Mouse (Mus musculus): ENCODE measurements at regions not wholly inside any gene's neighbourhood (a gene's known extent, or its start where the extent isn't known, plus 50 kb on each side); places are given as distances from the start of the nearest gene placed in this dataset.
A peak's percentile ranks its signal among the peaks of the same experiment; 100 is the strongest.
"Not testable (repeated sequence)": the region's sequence is repeated elsewhere in the genome, so short reads cannot be mapped to it uniquely, and the experiment has no call there.

DNA sequence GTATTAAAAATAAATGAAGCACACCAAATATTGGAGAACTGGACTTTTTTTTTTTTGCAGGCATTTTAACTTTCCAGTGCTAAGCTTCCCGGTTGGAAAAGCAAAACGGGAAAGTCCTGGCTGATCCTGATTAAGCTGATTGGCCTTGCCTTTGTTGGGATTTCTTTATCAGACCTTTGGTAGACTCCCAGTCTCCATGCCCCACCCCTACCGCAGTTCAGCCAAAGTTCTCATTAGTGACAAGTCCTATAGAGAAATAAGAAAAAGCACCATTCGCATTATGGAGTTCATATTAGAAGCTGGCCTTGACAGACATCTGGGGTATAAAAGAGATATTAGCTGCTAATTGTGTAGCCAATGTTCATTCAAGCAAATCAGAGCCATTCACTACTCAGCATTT is 297.7 kb upstream of the Tbl1xr1 start:
- intact Hi-C loops (cut with DNase I; ENCODE audit: low total_unique reads): no loop called here
- DNase-seq: no peak

- intact Hi-C loops (cut with DNase I; ENCODE audit: low total_unique reads): no loop called here
- DNase-seq: no peak
These were observed 284.3 kb upstream of the Tbl1xr1 start for GRCm38 (mm10) chr3:21791983-21792631.

DNA sequence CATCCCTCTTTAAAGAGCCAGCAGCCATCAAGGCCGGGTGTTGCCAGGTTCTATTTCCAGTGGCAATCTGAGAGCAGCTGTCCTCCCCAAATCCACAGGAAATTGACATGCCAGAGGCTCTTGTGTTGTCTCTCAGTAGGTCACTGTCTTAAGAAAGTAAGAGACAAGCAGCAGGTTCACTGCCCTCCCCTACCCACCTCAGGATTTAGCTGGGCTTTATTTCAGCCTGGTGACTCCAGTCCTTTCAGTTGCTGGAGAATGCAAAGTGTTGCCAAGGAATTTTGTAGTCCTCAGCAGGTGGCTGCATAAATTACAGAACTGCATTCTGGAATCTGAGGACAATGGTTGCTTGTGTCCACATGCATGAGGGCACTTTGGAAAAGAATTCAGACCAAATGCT is 278.3 kb upstream of the Tbl1xr1 start:
- intact Hi-C loops (cut with DNase I; ENCODE audit: low total_unique reads): no loop called here
- DNase-seq: no peak

DNA sequence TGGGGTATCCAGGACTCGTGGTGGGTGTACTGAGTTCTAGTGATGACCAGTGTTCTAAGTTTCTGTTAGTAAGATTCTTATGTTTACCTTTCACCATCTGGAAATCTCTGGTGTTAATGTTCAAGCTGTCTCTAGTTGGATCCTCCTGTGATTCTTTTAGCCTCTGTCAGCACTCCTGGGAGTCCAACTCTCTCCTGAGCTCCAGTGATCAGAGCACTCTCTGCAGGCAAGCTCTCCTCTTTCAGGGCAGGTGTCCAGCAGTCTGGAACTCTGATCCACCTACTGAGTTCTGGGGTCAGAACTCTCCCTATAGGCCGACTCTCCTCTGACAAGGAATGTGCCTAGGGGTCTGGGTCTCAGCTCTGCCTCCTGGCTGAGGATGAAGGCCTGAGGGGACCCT is 272.6 kb upstream of the Tbl1xr1 start:
- intact Hi-C loops (cut with DNase I; ENCODE audit: low total_unique reads); DNase-seq: not testable (repeated sequence)

DNA sequence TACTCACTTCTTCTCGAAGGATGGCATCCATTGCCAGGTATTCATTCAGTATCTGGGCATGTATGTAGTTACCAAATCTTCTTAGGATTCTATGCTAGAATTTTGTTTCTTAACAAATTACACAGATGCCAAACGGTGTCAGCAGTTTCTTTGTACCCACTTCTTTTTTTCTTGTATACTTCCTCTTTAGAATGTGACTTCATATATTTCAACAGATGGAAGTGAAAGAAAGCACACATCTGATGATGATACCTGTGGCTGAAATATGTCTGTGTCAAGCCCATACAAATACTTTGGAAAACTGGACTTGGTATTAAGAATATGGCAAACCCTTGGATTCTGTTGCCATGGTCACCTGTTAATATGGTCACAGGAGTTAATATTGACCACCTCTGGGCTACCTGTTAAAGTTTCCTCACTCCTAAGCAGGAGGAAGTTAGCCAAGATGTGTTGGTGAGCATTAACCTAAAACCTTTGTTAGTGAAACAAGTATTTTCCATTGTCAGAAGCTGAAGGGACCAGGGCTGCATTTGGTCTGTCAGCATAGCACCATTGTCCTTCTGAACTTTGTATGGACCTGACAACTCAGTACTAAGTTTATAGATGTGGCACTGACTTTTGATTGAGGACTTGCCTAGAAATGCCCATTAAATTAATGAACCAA is 269.8 kb upstream of the Tbl1xr1 start:
- intact Hi-C loops (cut with DNase I; ENCODE audit: low total_unique reads): no loop called here
- DNase-seq: no peak

- DNase-seq: no peak
- intact Hi-C loops (cut with DNase I; ENCODE audit: low total_unique reads): no loop called here
These were observed 267.9 kb upstream of the Tbl1xr1 start for GRCm38 (mm10) chr3:21808539-21808938.

DNA sequence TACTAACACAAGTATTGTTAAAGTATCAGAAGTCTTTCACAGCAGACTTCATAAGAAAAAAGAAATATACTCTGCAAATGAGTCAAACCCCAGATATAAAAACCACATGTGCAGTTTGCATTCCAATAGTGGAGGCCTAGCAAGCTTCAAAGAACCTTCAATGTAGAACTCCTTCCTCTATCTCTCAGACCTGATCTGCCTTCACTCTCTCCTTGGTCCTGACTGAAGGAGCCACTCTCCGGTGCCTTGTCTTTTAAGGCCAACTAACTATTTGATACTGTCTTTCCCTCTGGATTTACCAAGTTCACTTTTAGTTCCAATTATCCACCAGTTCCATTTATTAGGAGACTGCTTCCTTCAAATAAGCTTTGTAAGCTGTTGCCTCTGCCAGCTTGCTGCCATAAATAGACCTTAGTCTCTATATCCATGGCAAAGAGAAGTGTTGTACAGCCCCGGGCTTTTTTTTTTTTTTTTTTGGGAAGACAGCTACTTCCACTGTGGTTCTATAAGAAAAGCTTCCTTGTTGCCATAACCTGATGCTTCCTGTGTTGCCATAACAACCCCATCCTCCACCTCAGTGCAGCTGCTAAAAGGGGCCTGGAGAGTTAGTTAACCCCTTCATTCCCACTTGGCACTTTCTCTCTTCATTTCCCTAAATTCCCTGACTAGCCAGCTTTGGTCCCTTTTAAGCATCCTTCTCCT is 266.5 kb upstream of the Tbl1xr1 start:
- no peak for DNase-seq
- intact Hi-C loops (cut with DNase I; ENCODE audit: low total_unique reads): no loop called here

- DNase-seq: no peak
- intact Hi-C loops (cut with DNase I; ENCODE audit: low total_unique reads): no loop called here
These were observed 263.1 kb upstream of the Tbl1xr1 start for GRCm38 (mm10) chr3:21813401-21813800.

- peak; percentile 60 for DNase-seq
- intact Hi-C loops (cut with DNase I; ENCODE audit: low total_unique reads): no loop called here
These were observed 259.2 kb upstream of the Tbl1xr1 start for GRCm38 (mm10) chr3:21816968-21817858.

DNA sequence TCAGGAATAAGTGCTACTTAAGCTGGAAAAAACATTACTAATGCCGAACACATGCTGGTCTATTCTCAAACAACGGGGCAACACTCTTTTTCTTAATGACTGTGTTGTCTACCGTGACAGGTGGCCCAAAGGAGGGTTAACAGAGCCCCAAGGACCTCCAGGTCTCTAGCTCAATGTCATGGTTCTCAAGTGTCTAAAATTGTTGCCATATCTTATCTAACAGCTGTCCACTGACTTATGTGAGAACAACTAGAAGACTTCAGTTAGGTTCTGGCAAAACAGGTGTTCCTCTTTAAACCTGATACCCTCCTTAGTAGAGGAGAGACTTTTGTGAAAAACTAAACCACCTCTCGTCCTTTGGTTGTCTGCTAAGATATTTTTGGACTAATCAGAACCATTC is 257.4 kb upstream of the Tbl1xr1 start:
- intact Hi-C loops (cut with DNase I; ENCODE audit: low total_unique reads): no loop called here
- no peak for DNase-seq

DNA sequence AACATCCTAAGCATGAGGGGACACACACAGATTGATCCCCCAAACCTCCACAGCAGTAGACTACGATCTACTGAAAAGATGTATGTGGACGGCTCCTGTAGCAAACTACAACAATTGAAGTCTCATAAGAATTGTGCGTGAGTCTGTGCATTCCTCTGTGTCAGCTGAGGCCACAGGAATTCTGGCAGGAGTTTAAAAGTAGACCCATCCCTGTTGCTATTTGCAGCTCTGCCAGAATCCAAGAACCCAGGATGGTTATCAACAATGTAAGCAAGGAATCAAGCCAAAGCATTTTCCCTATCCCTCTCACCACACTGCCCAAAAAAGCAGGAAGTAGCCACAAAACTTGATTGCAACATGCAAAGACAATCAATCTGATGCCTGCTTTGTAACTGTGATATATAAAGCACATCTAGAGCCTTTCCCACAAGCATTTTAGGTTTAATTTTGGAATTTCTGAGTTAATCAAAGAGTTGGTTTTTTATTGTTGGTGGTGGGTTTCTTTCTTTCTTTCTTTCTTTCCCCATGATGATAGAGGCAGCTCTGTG is 256.3 kb upstream of the Tbl1xr1 start:
- DNase-seq: no peak
- intact Hi-C loops (cut with DNase I; ENCODE audit: low total_unique reads): no loop called here

- intact Hi-C loops (cut with DNase I; ENCODE audit: low total_unique reads): no loop called here
These were observed 253.8 kb upstream of the Tbl1xr1 start for GRCm38 (mm10) chr3:21822675-21823074.

GRCm38 (mm10) chr3:21823331-21823730 is 253.1 kb upstream of the Tbl1xr1 start:
- no peak for DNase-seq
- intact Hi-C loops (cut with DNase I; ENCODE audit: low total_unique reads): no loop called here

More at GRCm38 (mm10) chr3:21822675-21823074, 253.8 kb upstream of the Tbl1xr1 start:
- DNase-seq: no peak

- no peak for DNase-seq
- intact Hi-C loops (cut with DNase I; ENCODE audit: low total_unique reads): no loop called here
These were observed 252.2 kb upstream of the Tbl1xr1 start for GRCm38 (mm10) chr3:21824101-21824880.

- no peak for DNase-seq
- intact Hi-C loops (cut with DNase I; ENCODE audit: low total_unique reads): no loop called here
These were observed 251.4 kb upstream of the Tbl1xr1 start for GRCm38 (mm10) chr3:21824913-21825610.

DNA sequence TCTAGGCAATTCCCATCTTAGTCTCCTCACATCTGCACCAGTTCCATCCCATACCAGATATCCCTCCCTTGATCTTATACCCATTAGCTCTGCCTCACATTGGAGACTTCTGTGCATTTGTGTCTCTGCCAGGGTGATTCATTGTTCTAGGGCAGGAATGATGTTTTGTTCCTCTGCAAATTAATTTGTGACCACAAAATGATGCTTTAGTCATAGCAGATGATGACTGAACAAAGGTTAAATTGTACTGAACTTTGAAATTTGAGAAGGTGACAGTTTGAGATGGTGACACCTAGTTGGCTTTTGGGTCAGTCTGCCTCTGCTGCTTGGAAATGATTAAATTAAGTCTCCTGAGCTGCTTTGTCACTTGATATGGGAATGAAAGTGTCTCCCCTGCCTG is 248.8 kb upstream of the Tbl1xr1 start:
- DNase-seq: no peak
- intact Hi-C loops (cut with DNase I; ENCODE audit: low total_unique reads): no loop called here

DNA sequence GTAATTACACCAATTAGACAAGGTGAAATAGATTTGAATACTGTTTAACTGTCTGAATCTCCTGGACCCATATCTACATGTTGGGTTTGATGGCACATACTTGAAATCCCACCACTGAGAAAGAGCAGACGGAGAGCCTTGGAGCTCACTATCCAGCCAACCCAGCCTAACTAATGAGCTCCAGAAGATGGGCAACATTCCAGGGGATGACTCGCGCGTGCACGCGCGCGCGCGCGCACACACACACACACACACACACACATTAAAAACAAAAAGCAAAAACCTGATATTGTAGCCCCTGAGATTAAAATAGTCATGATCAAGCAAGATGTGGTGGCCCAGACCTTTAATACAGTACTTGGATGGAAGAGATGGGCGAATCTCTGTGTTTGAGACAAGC is 243.3 kb upstream of the Tbl1xr1 start:
- intact Hi-C loops (cut with DNase I; ENCODE audit: low total_unique reads): no loop called here

DNA sequence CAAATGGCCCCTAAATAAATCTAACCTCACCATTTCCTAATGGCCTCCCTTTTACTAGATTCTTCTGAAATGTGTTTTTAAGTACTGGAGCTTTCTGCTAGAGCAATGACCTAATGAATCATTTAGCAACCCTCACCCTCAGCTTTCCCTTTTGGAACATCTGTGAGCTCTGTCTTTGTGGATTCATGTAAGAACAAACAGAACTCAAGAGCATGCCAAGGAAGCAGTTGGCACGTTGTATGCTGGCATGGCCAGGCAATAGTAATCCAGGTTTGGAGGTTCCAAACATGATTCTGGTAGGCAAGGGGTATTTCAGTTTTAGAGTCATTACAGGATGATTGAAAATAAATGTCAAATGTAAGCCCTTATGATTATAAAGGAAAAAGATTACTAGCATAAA is 240.9 kb upstream of the Tbl1xr1 start:
- no peak for DNase-seq
- intact Hi-C loops (cut with DNase I; ENCODE audit: low total_unique reads): no loop called here

More for the DNA sequence above, 243.3 kb upstream of the Tbl1xr1 start:
- no peak for DNase-seq

Measured in gastrocnemius, postnatal 14 days (tissue).